In genomic region chr11:59814936-59815335, GRCm38 (mm10) we compare ENCODE assay signal across 21 mouse cellular contexts. TPM values are rescaled to one million over a fixed set of nuclear protein-coding genes. Genes with fewer than 3 reads are reported as not detected.
"Had no signal": no experiment of that assay in that cellular context is flagged by ENCODE, and none has a peak within 500 bp of the region (broad histone marks: within the 10 kb centered on the region; RNA-seq: fewer than 3 reads in every experiment).

No protein-coding gene starts in this region.

- H3K27me3 ChIP-seq: lung, embryonic 15.5 days; megakaryocyte, embryonic 14.5 days; midbrain, embryonic 13.5 days; midbrain, embryonic 15.5 days; neural tube, embryonic 13.5 days; neural tube, embryonic 15.5 days had no signal

- H3K27ac ChIP-seq: lung, embryonic 15.5 days; macrophage; midbrain, embryonic 13.5 days; midbrain, embryonic 15.5 days; neural tube, embryonic 13.5 days; neural tube, embryonic 15.5 days had no signal

- H3K4me2 ChIP-seq: lung, embryonic 15.5 days; midbrain, embryonic 11.5 days; midbrain, embryonic 13.5 days; midbrain, embryonic 15.5 days; neural tube, embryonic 13.5 days; neural tube, embryonic 15.5 days had no signal

- H3K9ac ChIP-seq: lung, embryonic 15.5 days; midbrain, embryonic 13.5 days; midbrain, embryonic 15.5 days; neural tube, embryonic 13.5 days; neural tube, embryonic 15.5 days had no signal

- DNase-seq: lung, adult 2 months; lung, postnatal 14 days; lung, postnatal 36 days; retina, postnatal 1 day; right cerebral cortex, adult 18-20 months; right cerebral cortex, postnatal 25 days; right cerebral cortex, postnatal 4 days; spleen, adult 18-20 months; thymus, adult 18-20 months; thymus, postnatal 14 days; thymus, postnatal 36 days had no signal

- ATAC-seq: lung, postnatal 0 days; midbrain, embryonic 13.5 days; midbrain, embryonic 15.5 days had no signal

- H3K9me3 ChIP-seq: lung, embryonic 15.5 days; megakaryocyte, embryonic 14.5 days; midbrain, embryonic 13.5 days; midbrain, embryonic 15.5 days; neural tube, embryonic 13.5 days; neural tube, embryonic 15.5 days had no signal

- H3K4me3 ChIP-seq: lung, embryonic 15.5 days; megakaryocyte, embryonic 14.5 days; midbrain, embryonic 13.5 days; midbrain, embryonic 15.5 days; neural tube, embryonic 13.5 days; neural tube, embryonic 15.5 days had no signal

- H3K4me1 ChIP-seq: midbrain, embryonic 13.5 days had no signal

RNA-seq across cellular contexts. Expression of gene Pld6, which starts 27.5 kb away (rescaled TPM):
- total RNA-seq: monocyte, adult 5-6 weeks had no signal
- polyA plus RNA-seq: macrophage had no signal
